Mouse (Mus musculus) left cerebral cortex, postnatal 14 days (tissue): ENCODE data around the gene Pogk. TPM values are rescaled to one million over a fixed set of nuclear protein-coding genes. Genes with fewer than 3 reads are reported as not detected.

Source experiments
- DNase-seq, 2 experiments: peaks; one replicate each; pipeline ENCODE4 v3.0.0; 2021 to 2022; ENCODE audit warnings: low spot score in 2 of 2, mixed read lengths in 1 of 2
- intact Hi-C: fragments of 180-260 bp; cut with DNase I; formaldehyde crosslinking; loops from one replicate; pipeline ENCODE4 v1.15.1; 2025
- total RNA-seq, 2 experiments: library from RNA; stranded (reverse); gene quantifications; 2 replicates each; pipeline ENCODE4 v1.2.3; 2021

Pogk gene
- total RNA-seq, 2 experiments from 2014 or later: 31.5 to 31.9 TPM

- intact Hi-C loops: no loop called here
- no peak for DNase-seq
Observed at GRCm38 (mm10) chr1:166339110-166339509, 70.6 kb downstream of the Pogk start.

Other genes starting within 250 kb of the Pogk start
- not detected for gene Mael, start 171.1 kb downstream of the Pogk start, total RNA-seq
- gene Ildr2, start 155.7 kb downstream of the Pogk start, total RNA-seq: 100 to 1,000 TPM; 146 to 166 TPM
- gene Tada1, start 30.8 kb downstream of the Pogk start, total RNA-seq: 10 to 100 TPM; 26.7 to 31.1 TPM
- not detected for gene Gm4846, start 87.7 kb upstream of the Pogk start, total RNA-seq
- gene Gm4847, start 237.8 kb upstream of the Pogk start, total RNA-seq: under 1 TPM in 1 of 2 experiments, not detected in 1; 0.11 TPM